Mouse (Mus musculus) midbrain, embryonic 16.5 days (tissue): ENCODE results near the gene Ndufs2. TPM values are rescaled to one million over a fixed set of nuclear protein-coding genes. Genes with fewer than 3 reads are reported as not detected.

Source experiments
- ATAC-seq: fragments of 200-750 bp; cut with Nextera tagmentation; 2 replicates; pipeline ENCODE4 v1.8.0; 2017; ENCODE audit warnings: moderate TSS enrichment
- H3K27ac ChIP-seq: fragments of 300-500 bp; sonication (generic); 2 replicates; pipeline ENCODE4 v1.5.1; 2014; ENCODE audit warnings: mild to moderate bottlenecking, low read length, mixed read lengths
- H3K27me3 ChIP-seq: fragments of 300-500 bp; sonication (generic); 2 replicates; pipeline ENCODE4 v1.6.1; 2014; ENCODE audit warnings: low read depth, low read length, mixed read lengths; ENCODE audit not compliant: control insufficient read depth, insufficient read depth
- H3K36me3 ChIP-seq: fragments of 300-500 bp; sonication (generic); 2 replicates; pipeline ENCODE4 v1.6.1; 2014; ENCODE audit warnings: mild to moderate bottlenecking, low read length, moderate library complexity, mixed read lengths; ENCODE audit not compliant: control insufficient read depth, insufficient read depth
- H3K4me1 ChIP-seq: fragments of 300-500 bp; sonication (generic); 2 replicates; pipeline ENCODE4 v1.6.1; 2014; ENCODE audit warnings: mild to moderate bottlenecking, low read length, mixed read lengths; ENCODE audit not compliant: control insufficient read depth, insufficient read depth
- H3K4me2 ChIP-seq: fragments of 300-500 bp; sonication (generic); 2 replicates; pipeline ENCODE4 v1.6.1; 2014; ENCODE audit warnings: mild to moderate bottlenecking, low read length, mixed read lengths
- H3K4me3 ChIP-seq: fragments of 300-500 bp; sonication (generic); 2 replicates; pipeline ENCODE4 v1.5.1; 2014; ENCODE audit warnings: low read depth, mild to moderate bottlenecking, low read length, moderate library complexity, mixed read lengths
- H3K9ac ChIP-seq: fragments of 300-500 bp; sonication (generic); 2 replicates; pipeline ENCODE4 v1.6.1; 2014; ENCODE audit warnings: low read depth, low read length, mixed read lengths
- H3K9me3 ChIP-seq: fragments of 300-500 bp; sonication (generic); replicated peaks from 2 replicates; pipeline ENCODE4 v1.6.1; 2014; ENCODE audit warnings: mild to moderate bottlenecking, low read length, mixed read lengths; ENCODE audit not compliant: control insufficient read depth, poor library complexity, severe bottlenecking
- WGBS: fragments of 180-500 bp; shearing (Covaris S2); extraction: QIAGEN DNeasy Blood & Tissue Kit; methylation state at CpG from one replicate; pipeline ENCODE4 v1.1.7; 2014; 5-methylcytosine and 5-hydroxymethylcytosine counted together
- polyA plus RNA-seq: library from polyadenylated mRNA; unstranded; fragments of >200 nt; fragmentation: Nextera tagmentation; extraction: Ambion mirVana; gene quantifications from 2 replicates; pipeline ENCODE4 v1.2.1, GENCODE M21; 2015

Gene Ndufs2
- polyA plus RNA-seq, 1 experiment from 2014 or later, result 225 TPM

DNA sequence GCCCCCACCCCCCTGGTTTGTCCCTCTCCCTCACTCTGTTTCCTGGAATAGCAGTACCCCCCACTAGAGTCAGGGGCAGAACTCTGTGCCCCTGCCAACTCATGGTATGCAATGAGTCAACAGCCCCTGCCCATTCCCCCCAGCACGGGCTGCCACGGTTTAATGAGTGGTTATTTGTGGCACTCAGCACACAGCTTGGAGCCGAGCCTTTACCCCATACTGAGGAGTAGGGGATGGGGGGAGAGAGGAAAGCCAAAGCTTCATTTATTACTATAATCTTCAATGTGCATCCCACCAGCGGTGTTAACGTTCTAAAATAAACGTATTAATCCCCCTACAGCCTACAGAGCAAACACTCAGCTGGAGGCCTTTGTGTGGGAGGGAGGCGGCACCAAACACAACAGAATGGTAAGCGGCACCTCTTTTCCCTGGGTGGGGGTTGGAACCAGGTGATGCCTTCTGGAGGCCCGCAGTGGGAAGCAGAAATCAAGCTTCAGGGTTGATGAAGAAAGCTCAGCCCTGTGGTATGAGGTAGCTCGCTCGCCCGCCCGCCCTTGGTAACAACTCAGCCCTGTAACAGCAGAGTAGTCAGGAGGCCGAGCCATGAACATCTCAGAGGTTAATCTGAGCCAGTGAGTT is 61.6 kb downstream of the Ndufs2 start:
- H3K4me2 ChIP-seq, result no peak overlapping the region
- H3K4me1 ChIP-seq, result peaks cover 21% of the 10 kb centered on the region
- H3K9me3 ChIP-seq, result no peaks in the 10 kb centered on the region
- no peak overlapping the region for H3K4me3 ChIP-seq
- ATAC-seq, result no peak
- H3K36me3 ChIP-seq, result no peaks in the 10 kb centered on the region
- 19% methylated on average over 14 of the region's 14 CpGs for WGBS
- H3K27me3 ChIP-seq, result peaks cover 4% of the 10 kb centered on the region
- no peak overlapping the region for H3K9ac ChIP-seq
- no peak overlapping the region for H3K27ac ChIP-seq

DNA sequence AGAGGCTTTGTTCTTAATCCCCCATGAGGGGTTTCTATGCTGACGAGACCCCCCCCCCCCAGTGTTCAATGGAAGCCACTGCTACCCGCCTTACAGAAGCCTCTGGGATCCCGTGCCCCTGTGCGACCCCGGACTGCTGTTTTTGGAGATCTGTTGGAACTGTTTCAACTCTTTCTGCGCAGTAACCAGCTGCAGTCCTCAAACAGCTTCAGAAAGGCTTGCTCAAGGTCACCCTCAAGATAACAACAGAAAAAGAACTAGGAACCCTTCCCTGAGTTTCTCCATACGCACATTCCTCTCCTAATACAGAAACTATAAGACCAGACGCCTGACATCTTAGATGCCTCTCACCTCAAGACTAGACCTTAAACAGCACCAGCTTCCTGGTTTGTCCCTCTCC is 62.1 kb downstream of the Ndufs2 start:
- Histone ChIP-seq H3K36me3 (no peaks in the 10 kb centered on the region), H3K4me3 (no peak overlapping the region), H3K27ac (no peak overlapping the region), H3K9me3 (no peaks in the 10 kb centered on the region), H3K9ac (no peak overlapping the region), H3K27me3 (no peaks in the 10 kb centered on the region; the same call in 1 of the 2 replicates), H3K4me2 (no peak overlapping the region), H3K4me1 (peaks cover 19% of the 10 kb centered on the region)
- no peak for ATAC-seq
- WGBS, result 10% methylated on average over 8 of the region's 8 CpGs

DNA sequence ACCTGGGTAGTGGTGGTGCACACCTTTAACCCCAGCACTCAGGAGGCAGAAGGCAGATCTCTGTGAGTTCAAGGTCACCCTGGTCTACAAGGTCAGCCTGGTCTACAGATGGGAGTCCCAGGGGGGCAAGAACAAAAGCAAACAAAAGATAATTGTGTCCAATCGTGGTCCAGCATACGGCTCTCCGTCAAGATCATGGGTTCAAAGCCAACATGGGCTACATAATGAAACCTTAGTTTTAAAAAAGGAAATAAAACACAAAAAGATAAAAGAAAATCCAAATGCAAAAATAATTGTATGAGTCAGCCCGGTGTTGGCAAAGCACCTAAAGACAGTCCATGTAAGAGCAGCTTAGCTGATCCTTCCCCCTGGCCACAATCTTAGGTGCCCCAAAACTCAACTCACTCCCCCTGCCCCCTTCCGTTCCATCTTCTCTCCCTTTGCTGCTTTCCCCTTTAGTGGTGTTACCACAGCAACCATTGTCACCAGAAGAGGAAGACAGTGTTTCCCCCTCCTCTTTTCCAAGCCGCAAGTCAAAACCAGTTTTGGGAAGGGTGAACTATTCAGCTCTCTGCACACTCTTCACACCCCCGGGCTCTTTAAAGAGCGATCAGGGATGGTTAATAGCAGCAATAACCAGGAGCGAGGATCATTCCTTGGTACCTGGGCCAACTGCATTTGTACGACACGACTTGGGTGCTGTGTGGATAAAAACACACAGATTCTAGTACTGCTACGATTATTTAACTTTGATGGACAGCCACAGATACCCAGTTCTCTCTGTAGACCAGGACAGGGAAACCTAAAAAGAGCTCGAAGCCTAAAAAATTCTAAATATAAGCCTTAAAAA is 63.1 kb downstream of the Ndufs2 start:
- no peaks in the 10 kb centered on the region for H3K27me3 ChIP-seq
- H3K4me1 ChIP-seq, result peaks cover 10% of the 10 kb centered on the region
- H3K9me3 ChIP-seq, result no peaks in the 10 kb centered on the region
- H3K27ac ChIP-seq, result no peak overlapping the region
- H3K9ac ChIP-seq, result no peak overlapping the region
- 19% methylated on average over 13 of the region's 13 CpGs for WGBS
- ATAC-seq, result no peak; the same call in 1 of the 2 replicates
- no peaks in the 10 kb centered on the region for H3K36me3 ChIP-seq
- 0 out of 2 replicates have a peak overlapping the region, but pooled peaks have one; percentile 4 for H3K4me2 ChIP-seq
- H3K4me3 ChIP-seq, result no peak overlapping the region

DNA sequence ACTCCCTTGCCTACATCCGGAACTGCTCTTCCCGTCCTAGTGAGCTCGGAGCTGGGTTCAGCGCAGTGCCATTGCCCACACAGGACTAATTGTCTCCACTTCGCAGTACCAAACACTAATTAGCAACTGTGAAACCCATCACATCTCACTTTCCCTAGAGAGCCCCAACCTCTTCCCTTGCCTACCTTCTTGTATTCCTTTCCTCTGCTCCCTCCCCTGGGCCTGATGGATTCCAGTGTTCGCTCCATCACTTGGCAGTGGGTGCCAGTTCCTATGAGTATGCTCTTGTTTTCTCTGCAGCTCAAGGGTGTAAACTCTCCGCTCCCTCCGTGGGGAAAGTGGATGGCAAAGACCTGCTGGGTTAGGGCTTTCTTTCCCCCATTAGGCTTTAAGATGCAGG is 65.5 kb downstream of the Ndufs2 start:
- H3K27ac ChIP-seq, result no peak overlapping the region
- no peaks in the 10 kb centered on the region for H3K9me3 ChIP-seq
- H3K4me2 ChIP-seq, result no peak overlapping the region
- H3K4me3 ChIP-seq, result no peak overlapping the region
- H3K36me3 ChIP-seq, result no peaks in the 10 kb centered on the region
- ATAC-seq, result no peak
- WGBS, result 82% methylated on average over 8 of the region's 8 CpGs
- H3K4me1 ChIP-seq, result peaks cover 5% of the 10 kb centered on the region
- H3K27me3 ChIP-seq, result no peaks in the 10 kb centered on the region
- no peak overlapping the region for H3K9ac ChIP-seq

Other genes with a start within 250 kb of the Ndufs2 start
- gene Fcgr4, start 232.5 kb downstream of the Ndufs2 start, polyA plus RNA-seq, result 0.14 and 0.16 TPM in 2 replicates
- 6.8 and 9.0 TPM in 2 replicates for gene Fcgr3, start 186.5 kb downstream of the Ndufs2 start, polyA plus RNA-seq
- gene Cfap126, start 137.5 kb downstream of the Ndufs2 start, polyA plus RNA-seq, result 7.8 and 9.2 TPM in 2 replicates
- 284 and 311 TPM in 2 replicates for gene Sdhc, start 100.8 kb downstream of the Ndufs2 start, polyA plus RNA-seq
- 0.20 and 0.63 TPM in 2 replicates for gene Mpz, start 100.7 kb downstream of the Ndufs2 start, polyA plus RNA-seq
- gene Pcp4l1, start 55.1 kb downstream of the Ndufs2 start, polyA plus RNA-seq, result 15.1 and 20.7 TPM in 2 replicates
- gene Nr1i3, start 37.4 kb downstream of the Ndufs2 start, polyA plus RNA-seq, result 0.38 and 0.47 TPM in 2 replicates
- gene Tomm40l, start 28.9 kb downstream of the Ndufs2 start, polyA plus RNA-seq, result 46.8 and 58.3 TPM in 2 replicates
- 2.1 and 3.1 TPM in 2 replicates for gene Apoa2, start 26.3 kb downstream of the Ndufs2 start, polyA plus RNA-seq
- gene Fcer1g, start 17.0 kb downstream of the Ndufs2 start, polyA plus RNA-seq, result 15.9 and 19.3 TPM in 2 replicates
- gene Adamts4, start 967 bp downstream of the Ndufs2 start, polyA plus RNA-seq, result 8.7 and 9.1 TPM in 2 replicates
- gene B4galt3, start 18.9 kb upstream of the Ndufs2 start, polyA plus RNA-seq, result 113 and 115 TPM in 2 replicates
- 44.4 and 49.5 TPM in 2 replicates for gene Ppox, start 29.8 kb upstream of the Ndufs2 start, polyA plus RNA-seq
- gene Usp21, start 36.6 kb upstream of the Ndufs2 start, polyA plus RNA-seq, result 105 and 112 TPM in 2 replicates
- 105 and 116 TPM in 2 replicates for gene Ufc1, start 43.6 kb upstream of the Ndufs2 start, polyA plus RNA-seq
- 53.6 and 55.2 TPM in 2 replicates for gene Dedd, start 77.8 kb upstream of the Ndufs2 start, polyA plus RNA-seq
- 53.8 and 56.9 TPM in 2 replicates for gene Nit1, start 94.3 kb upstream of the Ndufs2 start, polyA plus RNA-seq
- 146 and 166 TPM in 2 replicates for gene Pfdn2, start 94.3 kb upstream of the Ndufs2 start, polyA plus RNA-seq
- 4.3 and 4.6 TPM in 2 replicates for gene Klhdc9, start 109.4 kb upstream of the Ndufs2 start, polyA plus RNA-seq
- 3.6 and 3.9 TPM in 2 replicates for gene Nectin4, start 118.7 kb upstream of the Ndufs2 start, polyA plus RNA-seq
- gene Arhgap30, start 137.6 kb upstream of the Ndufs2 start, polyA plus RNA-seq, result 0.45 and 0.59 TPM in 2 replicates
- gene Usf1, start 159.9 kb upstream of the Ndufs2 start, polyA plus RNA-seq, result 197 and 201 TPM in 2 replicates
- gene Tstd1, start 167.5 kb upstream of the Ndufs2 start, polyA plus RNA-seq, result 6.2 and 7.6 TPM in 2 replicates
- 10.4 and 10.5 TPM in 2 replicates for gene F11r, start 186.1 kb upstream of the Ndufs2 start, polyA plus RNA-seq